Mouse (Mus musculus): ENCODE data around the gene Prpf19. TPM values are rescaled to one million over a fixed set of nuclear protein-coding genes. Genes with fewer than 3 reads are reported as not detected.
A peak's percentile ranks its signal among the peaks of the same experiment; 100 is the strongest.

Gene Prpf19
- polyA plus RNA-seq, 1 experiment: 222 TPM

GRCm38 (mm10) chr19:10867946-10868622, 26.9 kb upstream of the Prpf19 start:
- TF ChIP-seq TCF3 (IDR thresholded peaks at IDR 0.05; ENCODE audit: insufficient read length, low read depth): no peak
- TF ChIP-seq REST (IDR thresholded peaks at IDR 0.05; ENCODE audit: insufficient read depth, insufficient read length): no peak
- no peak for TF ChIP-seq POLR2AphosphoS2 (IDR thresholded peaks at IDR 0.05; ENCODE audit: insufficient read length, low read depth)
- TF ChIP-seq MYOD1 (IDR thresholded peaks at IDR 0.05; ENCODE audit: control insufficient read depth in 1 of 3, insufficient read length in 2 of 3, low read depth in 2 of 3): no peak
- TF ChIP-seq CEBPB (IDR thresholded peaks at IDR 0.05; ENCODE audit: insufficient read depth, poor library complexity, severe bottlenecking): no peak
- no peak for TF ChIP-seq SRF (IDR thresholded peaks at IDR 0.05; ENCODE audit: control insufficient read depth, insufficient read length, low read depth)
- no peak for TF ChIP-seq POLR2A (IDR thresholded peaks at IDR 0.05; ENCODE audit: insufficient read length, low read depth)
- Histone ChIP-seq H3K27me3 (ENCODE audit: control insufficient read depth, insufficient read depth, insufficient read length) (no peaks in the 10 kb centered on the region), H3K79me2 (ENCODE audit: control insufficient read depth, insufficient read depth) (peaks cover 23% of the 10 kb centered on the region), H3K36me3 (ENCODE audit: control insufficient read depth, insufficient read depth) (peaks cover 27% of the 10 kb centered on the region), H3K4me3 (peak overlapping the region; percentile 76), H3K4me2 (ENCODE audit: low read depth) (peak overlapping the region; percentile 83), H3ac (ENCODE audit: control insufficient read depth, insufficient read length) (peak overlapping the region; percentile 55)

- Histone ChIP-seq H3K27me3 (ENCODE audit: control insufficient read depth, insufficient read depth, insufficient read length) (no peaks in the 10 kb centered on the region), H3K79me2 (ENCODE audit: control insufficient read depth, insufficient read depth) (peaks cover 23% of the 10 kb centered on the region), H3K36me3 (ENCODE audit: control insufficient read depth, insufficient read depth) (peaks cover 32% of the 10 kb centered on the region), H3K4me3 (peak overlapping the region; percentile 76), H3K4me2 (ENCODE audit: low read depth) (peak overlapping the region; percentile 83), H3ac (ENCODE audit: control insufficient read depth, insufficient read length) (peak overlapping the region; percentile 55)
- TF ChIP-seq SRF (IDR thresholded peaks at IDR 0.05; ENCODE audit: control insufficient read depth, insufficient read length, low read depth): no peak
Measured at GRCm38 (mm10) chr19:10868623-10869141, 26.3 kb upstream of the Prpf19 start.

- peak overlapping the region; percentile 55 for H3ac ChIP-seq (ENCODE audit: control insufficient read depth, insufficient read length)
- peak overlapping the region; percentile 83 for H3K4me2 ChIP-seq (ENCODE audit: low read depth)
- H3K36me3 ChIP-seq (ENCODE audit: control insufficient read depth, insufficient read depth): peaks cover 35% of the 10 kb centered on the region
- H3K79me2 ChIP-seq (ENCODE audit: control insufficient read depth, insufficient read depth): peaks cover 25% of the 10 kb centered on the region
- TF ChIP-seq CEBPB (IDR thresholded peaks at IDR 0.05; ENCODE audit: insufficient read depth, poor library complexity, severe bottlenecking) (no peak), SRF (IDR thresholded peaks at IDR 0.05; ENCODE audit: control insufficient read depth, insufficient read length, low read depth) (peak; percentile 42), TCF3 (IDR thresholded peaks at IDR 0.05; ENCODE audit: insufficient read length, low read depth) (peak; percentile 8), TCF12 (IDR thresholded peaks at IDR 0.05; ENCODE audit: insufficient read depth, poor library complexity, severe bottlenecking) (no peak), MYOD1 (IDR thresholded peaks at IDR 0.05; ENCODE audit: control insufficient read depth in 1 of 3, insufficient read length in 2 of 3, low read depth in 2 of 3) (peak in 1 of 3 experiments; percentile 54), E2F4 (IDR thresholded peaks at IDR 0.05; ENCODE audit: insufficient read depth) (no peak), USF1 (IDR thresholded peaks at IDR 0.05; ENCODE audit: low read depth) (peak; percentile 77), POLR2AphosphoS2 (IDR thresholded peaks at IDR 0.05; ENCODE audit: insufficient read length, low read depth) (peak; percentile 98), POLR2A (IDR thresholded peaks at IDR 0.05; ENCODE audit: insufficient read length, low read depth) (peak; percentile 99), MAX (IDR thresholded peaks at IDR 0.05; ENCODE audit: low read depth) (peak; percentile 37), MYOG (IDR thresholded peaks at IDR 0.05; ENCODE audit: control insufficient read depth in 1 of 3, insufficient read depth in 1 of 3, insufficient read length in 2 of 3, low read depth in 2 of 3) (peak in 2 of 3 experiments; percentile 44 to 76), REST (IDR thresholded peaks at IDR 0.05; ENCODE audit: insufficient read depth, insufficient read length) (no peak)
- H3K4me3 ChIP-seq: peak overlapping the region; percentile 76
- no peaks in the 10 kb centered on the region for H3K27me3 ChIP-seq (ENCODE audit: control insufficient read depth, insufficient read depth, insufficient read length)
Measured at GRCm38 (mm10) chr19:10869241-10869885, 25.7 kb upstream of the Prpf19 start.

GRCm38 (mm10) chr19:10869886-10870527, 25.0 kb upstream of the Prpf19 start, which contains the start of gene Tmem132a:
TSS of gene Tmem132a (minus strand) at chr19:10869940.
- peak within 1 kb of the TSS; percentile 55 for H3ac ChIP-seq (ENCODE audit: control insufficient read depth, insufficient read length)
- peak within 1 kb of the TSS; percentile 83 for H3K4me2 ChIP-seq (ENCODE audit: low read depth)
- H3K79me2 ChIP-seq (ENCODE audit: control insufficient read depth, insufficient read depth): peaks cover 31% of the 10 kb centered on the region
- peaks cover 28% of the 10 kb centered on the region for H3K36me3 ChIP-seq (ENCODE audit: control insufficient read depth, insufficient read depth)
- peak within 1 kb of the TSS; percentile 76 for H3K4me3 ChIP-seq
- no peaks in the 10 kb centered on the region for H3K27me3 ChIP-seq (ENCODE audit: control insufficient read depth, insufficient read depth, insufficient read length)
- no peak for TF ChIP-seq POLR2A (IDR thresholded peaks at IDR 0.05; ENCODE audit: insufficient read length, low read depth)
- no peak for TF ChIP-seq MYOD1 (IDR thresholded peaks at IDR 0.05; ENCODE audit: control insufficient read depth in 1 of 3, insufficient read length in 2 of 3, low read depth in 2 of 3)
- TF ChIP-seq E2F4 (IDR thresholded peaks at IDR 0.05; ENCODE audit: insufficient read depth): no peak
- no peak for TF ChIP-seq POLR2AphosphoS2 (IDR thresholded peaks at IDR 0.05; ENCODE audit: insufficient read length, low read depth)
- no peak for TF ChIP-seq CEBPB (IDR thresholded peaks at IDR 0.05; ENCODE audit: insufficient read depth, poor library complexity, severe bottlenecking)
- TF ChIP-seq USF1 (IDR thresholded peaks at IDR 0.05; ENCODE audit: low read depth): no peak
- no peak for TF ChIP-seq REST (IDR thresholded peaks at IDR 0.05; ENCODE audit: insufficient read depth, insufficient read length)
- TF ChIP-seq MAX (IDR thresholded peaks at IDR 0.05; ENCODE audit: low read depth): no peak
- TF ChIP-seq SRF (IDR thresholded peaks at IDR 0.05; ENCODE audit: control insufficient read depth, insufficient read length, low read depth): no peak
- no peak for TF ChIP-seq MYOG (IDR thresholded peaks at IDR 0.05; ENCODE audit: control insufficient read depth in 1 of 3, insufficient read depth in 1 of 3, insufficient read length in 2 of 3, low read depth in 2 of 3)
- no peak for TF ChIP-seq TCF12 (IDR thresholded peaks at IDR 0.05; ENCODE audit: insufficient read depth, poor library complexity, severe bottlenecking)
- no peak for TF ChIP-seq TCF3 (IDR thresholded peaks at IDR 0.05; ENCODE audit: insufficient read length, low read depth)
